Mouse (Mus musculus) limb, embryonic 14.5 days (tissue): ENCODE measurements around the gene Adamts10. TPM values are rescaled to one million over a fixed set of nuclear protein-coding genes. Genes with fewer than 3 reads are reported as not detected.

ENCODE experiments used
- ATAC-seq: fragments of 200-750 bp; cut with Nextera tagmentation; 2 replicates; pipeline ENCODE4 v1.8.0; 2017; ENCODE audit warnings: low read depth, moderate number of reproducible peaks, moderate TSS enrichment; ENCODE audit not compliant: low FRiP score
- DNase-seq: peaks from one replicate; pipeline ENCODE4 v3.0.0-alpha.2; 2015; ENCODE audit warnings: low spot score
- H3K27ac ChIP-seq: fragments of 300-500 bp; sonication (generic); replicated peaks from 2 replicates; pipeline ENCODE4 v1.5.1; 2014; ENCODE audit warnings: low read depth, mild to moderate bottlenecking, low read length, moderate library complexity, mixed read lengths
- H3K27me3 ChIP-seq: fragments of 300-500 bp; sonication (generic); 2 replicates; pipeline ENCODE4 v1.6.1; 2014; ENCODE audit warnings: low read length, mixed read lengths; ENCODE audit not compliant: control insufficient read depth, insufficient read depth
- H3K36me3 ChIP-seq: fragments of 300-500 bp; sonication (generic); 2 replicates; pipeline ENCODE4 v1.6.1; 2014; ENCODE audit warnings: mild to moderate bottlenecking, low read length, moderate library complexity, mixed read lengths; ENCODE audit not compliant: control insufficient read depth, insufficient read depth
- H3K4me1 ChIP-seq: fragments of 300-500 bp; sonication (generic); 2 replicates; pipeline ENCODE4 v1.6.1; 2014; ENCODE audit warnings: antibody characterized with exemption, low read length, mixed read lengths; ENCODE audit not compliant: control insufficient read depth, insufficient read depth
- H3K4me2 ChIP-seq: fragments of 300-500 bp; sonication (generic); replicated peaks from 2 replicates; pipeline ENCODE4 v1.6.1; 2014; ENCODE audit warnings: low read depth, mild to moderate bottlenecking, low read length, moderate library complexity; ENCODE audit not compliant: severe bottlenecking
- H3K4me3 ChIP-seq: fragments of 300-500 bp; sonication (generic); replicated peaks from 2 replicates; pipeline ENCODE4 v1.5.1; 2014; ENCODE audit warnings: low read length
- H3K9ac ChIP-seq: fragments of 300-500 bp; sonication (generic); 2 replicates; pipeline ENCODE4 v1.6.1; 2014; ENCODE audit warnings: mild to moderate bottlenecking, low read depth, low read length, moderate library complexity; ENCODE audit not compliant: severe bottlenecking
- H3K9me3 ChIP-seq: fragments of 300-500 bp; sonication (generic); 2 replicates; pipeline ENCODE4 v1.6.1; 2016; ENCODE audit warnings: low read length; ENCODE audit not compliant: control insufficient read depth
- POLR2A ChIP-seq: fragments of 200-500 bp; IDR thresholded peaks from 2 replicates; pipeline ENCODE4 v1.8.0; 2012; ENCODE audit warnings: inconsistent platforms, mild to moderate bottlenecking, moderate library complexity, borderline replicate concordance; ENCODE audit not compliant: insufficient read depth, insufficient read length; ENCODE audit errors: extremely low read depth
- WGBS: fragments of 180-500 bp; shearing (Covaris S2); extraction: QIAGEN DNeasy Blood & Tissue Kit; methylation state at CpG from one replicate; pipeline ENCODE4 v1.1.7; 2014; 5-methylcytosine and 5-hydroxymethylcytosine counted together
- polyA plus RNA-seq, 2 experiments: library from polyadenylated mRNA; depleted of rRNA in 1 of 2; stranded (reverse) in 1 of 2; unstranded in 1 of 2; fragments of >200 nt; fragmentation: Nextera tagmentation in 1 of 2; extraction: Ambion mirVana in 1 of 2; gene quantifications; 2 replicates each; pipeline versions ENCODE4 v1.2.1 to v1.2.3; 2012 to 2014

Adamts10 gene
- polyA plus RNA-seq, 2 experiments: 80.6 to 269 TPM

GRCm38 (mm10) chr17:33526506-33526905, 2.5 kb downstream of the Adamts10 start:
- no peaks in the 10 kb centered on the region for H3K9me3 ChIP-seq
- H3K9ac ChIP-seq: no peak overlapping the region
- H3K27me3 ChIP-seq: no peaks in the 10 kb centered on the region
- H3K27ac ChIP-seq: peak overlapping the region; percentile 33; the same call in 1 of the 2 replicates
- no peak for TF ChIP-seq POLR2A
- peaks cover 20% of the 10 kb centered on the region for H3K4me1 ChIP-seq
- no peak for ATAC-seq
- WGBS: 66% methylated on average over 3 of the region's 3 CpGs
- no peak overlapping the region for H3K4me3 ChIP-seq
- DNase-seq: peak; percentile 63
- peaks cover 35% of the 10 kb centered on the region for H3K36me3 ChIP-seq
- peak overlapping the region; percentile 30 for H3K4me2 ChIP-seq

DNA sequence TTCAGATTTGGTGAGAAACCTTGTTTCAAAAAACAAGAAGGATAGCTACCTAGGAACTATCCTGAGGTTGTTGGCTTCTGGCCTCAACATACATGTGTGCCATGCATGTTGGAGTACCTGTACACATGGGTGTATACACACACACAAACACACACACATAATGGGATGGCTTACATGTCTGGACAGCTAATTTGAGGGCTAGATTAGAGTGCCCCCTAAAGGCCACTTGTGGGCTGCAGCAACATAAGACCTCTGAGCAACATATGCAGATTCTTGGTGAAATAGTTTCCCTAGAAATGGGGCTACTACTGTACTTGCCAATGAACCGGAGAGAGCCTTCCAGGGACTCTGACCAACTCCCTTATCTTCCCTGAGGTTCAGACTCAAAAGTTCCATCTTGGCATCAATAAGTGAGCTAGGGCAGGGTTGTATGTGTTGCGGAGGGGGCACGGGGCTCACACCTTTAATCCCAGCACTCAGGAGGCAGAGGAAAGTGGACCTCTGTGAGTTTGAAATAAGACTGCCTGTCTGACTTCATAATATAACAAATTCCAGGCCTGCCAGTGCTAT, 15.2 kb downstream of the Adamts10 start:
- H3K27ac ChIP-seq: no peak overlapping the region
- ATAC-seq: no peak
- no peak for TF ChIP-seq POLR2A

GRCm38 (mm10) chr17:33539878-33540277, 15.9 kb downstream of the Adamts10 start:
- 94% methylated on average over 4 of the region's 4 CpGs for WGBS
- TF ChIP-seq POLR2A: no peak
- H3K9ac ChIP-seq: no peak overlapping the region

More for the DNA sequence above, 15.2 kb downstream of the Adamts10 start:
- WGBS: 92% methylated on average over 3 of the region's 3 CpGs
- Histone ChIP-seq H3K9ac (no peak overlapping the region), H3K36me3 (peaks cover 78% of the 10 kb centered on the region), H3K4me1 (no peaks in the 10 kb centered on the region), H3K9me3 (no peaks in the 10 kb centered on the region), H3K27me3 (no peaks in the 10 kb centered on the region), H3K4me2 (no peak overlapping the region), H3K4me3 (no peak overlapping the region)
- DNase-seq: peak; percentile 43

GRCm38 (mm10) chr17:33549212-33549611, 25.2 kb downstream of the Adamts10 start:
- Histone ChIP-seq H3K27me3 (no peaks in the 10 kb centered on the region), H3K36me3 (peaks cover 86% of the 10 kb centered on the region), H3K4me2 (no peak overlapping the region), H3K4me3 (no peak overlapping the region), H3K27ac (no peak overlapping the region), H3K9me3 (no peaks in the 10 kb centered on the region), H3K4me1 (no peaks in the 10 kb centered on the region), H3K9ac (no peak overlapping the region)
- no peak for TF ChIP-seq POLR2A
- WGBS: 94% methylated on average over 6 of the region's 6 CpGs
- ATAC-seq: no peak
- DNase-seq: no peak

More at GRCm38 (mm10) chr17:33539878-33540277, 15.9 kb downstream of the Adamts10 start:
- no peaks in the 10 kb centered on the region for H3K9me3 ChIP-seq
- DNase-seq (no peak), ATAC-seq (no peak)
- no peaks in the 10 kb centered on the region for H3K4me1 ChIP-seq
- no peak overlapping the region for H3K27ac ChIP-seq
- peaks cover 78% of the 10 kb centered on the region for H3K36me3 ChIP-seq
- H3K27me3 ChIP-seq: no peaks in the 10 kb centered on the region
- no peak overlapping the region for H3K4me3 ChIP-seq
- H3K4me2 ChIP-seq: no peak overlapping the region

DNA sequence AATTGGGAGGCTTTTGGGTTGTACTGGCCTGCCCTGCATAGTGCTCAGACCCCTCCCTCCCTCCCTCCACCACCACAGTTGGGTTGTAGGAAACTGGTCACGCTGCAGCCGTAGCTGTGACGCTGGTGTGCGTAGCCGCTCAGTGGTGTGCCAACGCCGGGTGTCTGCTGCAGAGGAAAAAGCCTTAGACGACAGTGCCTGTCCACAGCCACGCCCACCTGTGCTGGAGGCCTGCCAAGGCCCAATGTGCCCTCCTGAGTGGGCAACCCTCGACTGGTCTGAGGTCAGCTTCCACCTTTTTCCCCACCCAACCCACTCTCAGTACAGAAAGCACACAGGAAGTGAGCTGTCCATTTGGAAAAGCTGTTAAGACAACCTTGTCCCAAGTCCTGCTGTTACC, 26.4 kb downstream of the Adamts10 start:
- H3K4me1 ChIP-seq: no peaks in the 10 kb centered on the region
- H3K4me2 ChIP-seq: no peak overlapping the region
- WGBS: 92% methylated on average over 10 of the region's 10 CpGs
- no peak for TF ChIP-seq POLR2A
- no peak overlapping the region for H3K9ac ChIP-seq
- H3K4me3 ChIP-seq: no peak overlapping the region
- H3K36me3 ChIP-seq: peaks cover 74% of the 10 kb centered on the region
- no peak for DNase-seq
- ATAC-seq: no peak
- H3K27ac ChIP-seq: no peak overlapping the region
- no peaks in the 10 kb centered on the region for H3K9me3 ChIP-seq
- no peaks in the 10 kb centered on the region for H3K27me3 ChIP-seq
